Mouse (Mus musculus) adrenal gland, postnatal 10 days (tissue): ENCODE measurements around the gene Cdh23. TPM values are rescaled to one million over a fixed set of nuclear protein-coding genes. Genes with fewer than 3 reads are reported as not detected.

Experiments used
- DNase-seq: peaks from one replicate; pipeline ENCODE4 v3.0.0; 2021; ENCODE audit warnings: mixed read lengths
- total RNA-seq, 2 experiments: library from RNA; stranded (reverse); gene quantifications; 2 replicates each; pipeline ENCODE4 v1.2.3; 2021

Cdh23 gene
- total RNA-seq, 2 experiments from 2014 or later, result 2.5 to 7.2 TPM

- DNase-seq, result peak; percentile 63
Measured at GRCm38 (mm10) chr10:60282116-60283014, 413.9 kb downstream of the Cdh23 start.

DNA sequence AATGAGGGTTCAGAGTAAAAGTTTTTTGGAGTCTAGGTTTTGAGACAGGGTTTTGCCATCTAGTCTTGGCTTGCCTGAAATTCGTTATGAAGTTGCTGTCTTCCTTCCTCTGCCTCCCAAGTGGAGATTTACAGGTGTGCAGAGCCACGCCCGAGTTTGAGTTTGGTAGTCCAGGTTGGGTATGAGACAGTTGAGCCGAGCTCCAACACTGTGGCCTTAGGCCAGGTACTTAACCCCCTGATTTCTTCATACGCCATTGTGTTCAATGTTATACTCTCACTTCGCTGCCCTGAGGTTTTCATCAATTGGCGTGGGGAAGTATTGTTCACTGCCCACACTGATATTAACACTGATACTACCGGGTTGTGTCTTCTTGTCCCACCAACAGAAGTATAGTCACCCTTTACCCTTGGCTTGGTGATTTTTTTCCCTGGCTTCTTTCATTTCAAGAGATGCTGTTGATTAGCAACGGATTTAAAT, 414.7 kb downstream of the Cdh23 start:
- no peak for DNase-seq

- DNase-seq, result no peak
Measured at GRCm38 (mm10) chr10:60280353-60280752, 415.9 kb downstream of the Cdh23 start.

- peak; percentile 78 for DNase-seq
Measured at GRCm38 (mm10) chr10:60279941-60280301, 416.4 kb downstream of the Cdh23 start.

- no peak for DNase-seq
Measured at GRCm38 (mm10) chr10:60279290-60279940, 416.9 kb downstream of the Cdh23 start.

DNA sequence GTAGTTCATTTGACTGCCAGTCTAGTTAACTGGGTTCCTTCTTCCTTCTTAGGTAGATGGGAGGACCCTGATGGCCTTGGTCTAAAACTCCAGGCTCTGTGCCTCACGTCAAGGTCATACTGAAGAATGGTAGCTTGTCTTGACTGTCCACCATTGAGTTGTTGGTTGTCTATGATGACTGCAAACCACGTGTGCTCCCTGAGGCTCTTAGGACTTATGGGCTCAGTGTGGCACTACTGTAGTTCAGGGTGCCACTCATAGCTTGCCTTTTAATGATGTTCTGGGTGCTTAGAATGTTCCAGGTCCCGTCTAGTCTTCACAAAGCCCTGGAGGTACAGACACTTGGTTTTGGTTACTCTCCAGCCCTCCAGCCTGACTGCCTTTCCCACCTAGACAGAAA, 417.5 kb downstream of the Cdh23 start:
- no peak for DNase-seq

GRCm38 (mm10) chr10:60278006-60278399, 418.3 kb downstream of the Cdh23 start:
- DNase-seq, result no peak

DNA sequence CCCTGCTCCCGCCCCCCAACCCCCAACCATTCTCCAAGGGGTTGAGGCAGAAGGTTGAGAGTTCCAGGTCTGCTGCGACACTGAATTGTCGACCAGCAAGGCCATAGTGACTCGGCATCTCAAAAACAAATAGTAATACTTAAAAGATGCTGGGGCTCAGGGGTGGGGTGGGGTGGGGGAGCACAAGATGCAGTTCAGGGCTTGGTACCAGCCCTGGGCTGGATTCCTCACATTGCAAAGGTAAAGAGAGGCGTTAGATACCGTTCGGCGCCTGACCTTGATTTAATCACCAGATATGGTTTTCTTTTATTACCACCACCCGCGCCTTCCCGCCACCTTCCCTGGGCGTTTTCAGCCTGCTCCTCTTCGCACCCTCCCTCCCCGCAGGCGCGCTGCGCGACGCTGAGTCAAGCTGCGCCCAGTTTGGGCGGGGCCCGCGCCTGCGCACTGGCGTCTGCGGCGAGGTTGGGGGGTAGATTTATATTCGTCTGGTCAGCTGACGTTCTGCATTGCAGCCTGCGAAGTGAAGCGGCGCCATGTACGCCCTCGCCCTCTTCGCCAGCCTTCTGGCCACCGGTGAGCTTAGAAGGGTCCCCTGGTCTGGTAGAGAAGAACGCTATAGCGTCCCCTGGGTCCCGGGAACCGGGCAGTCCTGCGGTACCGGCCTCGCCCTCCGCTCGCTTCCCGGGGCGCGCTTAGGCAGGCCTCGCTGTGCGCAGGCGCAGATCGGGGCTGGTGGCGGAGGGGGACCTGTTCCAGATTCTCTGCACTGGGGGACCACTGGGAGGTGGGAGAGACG, 418.9 kb downstream of the Cdh23 start, which contains the start of gene Psap:
Psap (plus strand) TSS at position 421 of the 799 bp plus-strand sequence.
- peak; percentile 97 for DNase-seq

DNA sequence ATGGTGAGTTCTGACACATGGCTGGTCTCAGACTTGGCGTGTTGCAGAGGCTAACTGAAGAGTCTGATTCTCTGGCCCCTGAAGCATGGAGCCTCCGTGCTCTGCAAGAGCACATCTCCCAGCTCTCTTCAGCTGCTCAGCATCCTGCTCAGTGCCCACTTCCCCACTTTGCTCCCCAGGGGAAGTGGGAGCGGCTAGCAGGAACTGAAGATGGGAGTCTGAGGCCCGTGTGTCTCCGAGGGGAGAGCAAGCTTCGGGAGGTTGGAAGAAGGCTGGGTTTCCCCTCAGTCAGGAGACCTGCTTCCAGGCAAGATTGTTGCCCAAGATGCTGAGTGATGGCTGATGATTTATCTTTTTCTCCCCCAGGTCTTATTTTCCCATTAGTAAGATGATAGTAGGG, 422.9 kb downstream of the Cdh23 start:
- DNase-seq, result no peak

- DNase-seq, result no peak
Measured at GRCm38 (mm10) chr10:60272241-60272640, 424.0 kb downstream of the Cdh23 start.

- DNase-seq, result no peak
Measured at GRCm38 (mm10) chr10:60271015-60271414, 425.3 kb downstream of the Cdh23 start.

DNA sequence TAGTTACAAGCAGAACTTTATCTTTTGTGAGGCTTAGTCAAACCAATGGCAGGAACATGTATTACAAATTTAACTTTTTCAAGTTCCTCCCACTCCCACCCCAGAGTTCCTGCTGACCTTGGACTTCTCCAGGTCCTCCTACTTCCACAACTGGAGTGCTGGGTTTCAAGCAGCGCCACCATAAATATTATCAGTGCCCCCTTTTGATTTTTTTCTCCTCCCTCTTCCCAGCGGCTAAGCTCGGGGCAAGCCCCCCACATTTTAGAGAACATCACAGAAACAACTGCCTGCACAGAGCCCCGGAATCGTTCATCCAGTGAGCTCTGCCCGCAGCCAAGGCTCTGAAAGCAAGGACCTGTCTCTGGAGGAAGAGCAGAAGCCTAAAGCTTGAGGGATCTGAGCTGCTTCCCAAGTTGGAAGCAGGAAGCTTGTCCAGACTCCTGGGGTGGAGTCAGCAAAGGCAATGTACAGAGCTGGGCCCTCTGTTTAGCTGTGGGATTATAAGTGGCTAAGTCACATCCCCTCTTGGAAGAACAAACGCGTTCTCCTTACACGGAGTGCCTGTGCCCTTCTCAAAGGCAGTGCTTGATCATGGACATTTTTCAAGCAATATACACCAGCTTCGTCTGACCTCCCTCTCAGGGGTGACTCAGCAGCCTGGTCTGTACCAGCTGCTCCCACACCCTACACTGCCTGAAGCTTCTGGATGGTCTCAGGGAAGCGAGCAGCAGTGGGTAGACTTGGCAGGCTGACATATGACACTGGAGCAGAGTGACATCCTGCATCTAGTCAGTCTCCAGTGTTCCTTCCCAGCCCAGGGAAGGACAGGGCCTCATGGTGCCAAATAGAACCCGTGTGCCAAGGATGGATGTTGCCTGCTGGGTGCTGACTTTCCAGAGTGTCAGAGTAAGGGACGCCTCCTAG, 426.9 kb downstream of the Cdh23 start:
- DNase-seq, result no peak

- DNase-seq, result no peak
Measured at GRCm38 (mm10) chr10:60268738-60269137, 427.6 kb downstream of the Cdh23 start.

DNA sequence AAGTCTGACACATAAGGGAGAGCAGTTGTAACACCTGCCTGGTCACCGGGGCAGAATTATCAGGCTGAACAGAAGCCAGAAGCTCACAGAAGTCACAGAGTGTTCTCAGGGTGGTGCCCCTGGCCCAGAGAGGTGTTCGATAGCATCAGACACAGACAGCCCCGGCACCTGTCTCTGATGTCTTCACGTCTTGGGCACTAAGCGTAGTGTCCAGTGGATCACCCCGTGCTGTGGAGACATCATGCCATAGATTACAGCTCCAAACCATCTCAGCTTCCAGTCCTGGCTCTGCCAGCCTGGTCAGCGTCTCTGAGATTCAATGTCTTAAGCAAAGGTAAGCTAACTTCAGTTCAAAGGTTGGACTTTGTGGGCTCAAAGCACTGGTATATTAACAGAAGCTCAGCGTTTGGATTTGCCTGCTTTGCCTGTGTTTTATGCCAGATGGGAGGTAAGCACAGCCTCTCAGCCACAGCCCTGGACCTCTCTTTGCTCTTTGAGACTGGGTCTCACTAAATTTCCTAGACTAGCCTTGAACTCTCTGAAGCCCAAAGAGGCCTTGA, 429.4 kb downstream of the Cdh23 start:
- DNase-seq, result no peak

GRCm38 (mm10) chr10:60265252-60265651, 431.0 kb downstream of the Cdh23 start:
- DNase-seq, result peak; percentile 65

DNA sequence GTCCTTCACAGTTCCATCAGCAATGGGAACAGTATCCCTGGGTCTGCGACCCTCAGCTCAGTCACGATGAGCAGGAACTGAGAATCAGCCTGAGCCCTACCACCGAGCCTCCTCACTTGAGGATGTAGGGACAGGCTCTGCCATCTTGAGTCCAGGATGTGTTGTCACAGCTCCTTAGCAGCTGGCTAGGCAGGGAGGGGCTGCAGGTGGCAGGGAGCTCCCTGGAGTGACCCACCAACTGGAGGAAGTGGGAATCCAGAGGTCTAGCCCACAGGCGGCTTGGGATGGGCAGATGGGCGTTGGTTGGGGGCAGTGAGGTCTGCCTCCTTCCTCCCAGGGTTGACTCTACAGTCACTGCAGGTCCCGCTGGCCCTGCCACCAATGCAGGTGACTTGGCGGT, 432.9 kb downstream of the Cdh23 start:
- no peak for DNase-seq

GRCm38 (mm10) chr10:60262386-60262785, 433.9 kb downstream of the Cdh23 start:
- peak; percentile 95 for DNase-seq

GRCm38 (mm10) chr10:60261530-60261929, 434.8 kb downstream of the Cdh23 start:
- DNase-seq, result no peak

DNA sequence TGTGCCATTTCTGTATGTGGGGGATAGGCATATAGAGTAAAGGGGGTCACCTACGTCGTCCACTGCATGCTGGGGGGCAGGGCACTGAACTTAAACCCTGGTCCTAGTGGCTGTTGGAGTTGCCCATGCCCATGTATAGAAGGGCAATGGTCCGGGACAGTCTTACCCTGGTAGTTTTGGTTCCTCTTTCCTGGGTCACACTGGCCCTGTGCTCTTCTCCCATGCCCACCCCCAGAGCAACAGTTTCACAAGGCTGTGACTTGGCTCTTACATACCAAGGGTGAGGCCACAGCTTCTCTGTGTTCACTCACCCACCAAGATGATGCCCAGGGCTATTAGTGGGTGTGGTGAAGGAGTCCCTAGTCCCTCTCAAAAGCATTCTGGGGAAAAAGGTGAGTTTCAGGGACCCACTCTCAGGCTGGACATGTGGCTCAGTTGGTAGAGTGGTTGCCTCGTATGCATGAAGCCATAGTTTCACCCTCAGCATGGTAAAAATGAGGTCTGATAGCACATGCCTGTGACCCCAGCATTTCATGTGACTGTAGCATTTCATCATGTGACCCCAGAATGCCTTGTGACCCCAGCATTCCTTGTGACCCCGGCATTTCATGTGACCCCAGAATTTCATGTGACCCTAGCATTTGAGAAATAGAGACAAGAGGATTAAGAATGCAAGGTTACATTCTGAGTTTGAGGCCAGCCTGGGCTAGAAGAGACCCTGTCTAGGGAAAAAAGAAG, 435.6 kb downstream of the Cdh23 start:
- no peak for DNase-seq

- DNase-seq, result no peak
Measured at GRCm38 (mm10) chr10:60257261-60257825, 438.9 kb downstream of the Cdh23 start.
